Mouse (Mus musculus) stomach, embryonic 15.5 days (tissue): Measurements from ENCODE around the gene Cplx2. TPM values are rescaled to one million over a fixed set of nuclear protein-coding genes. Genes with fewer than 3 reads are reported as not detected.

Experiments
- ATAC-seq: fragments of 200-750 bp; cut with Nextera tagmentation; 2 replicates; pipeline ENCODE4 v1.8.0; 2017; ENCODE audit warnings: low read depth, moderate number of reproducible peaks, moderate TSS enrichment; ENCODE audit not compliant: insufficient read depth, low FRiP score
- H3K27ac ChIP-seq: fragments of 300-500 bp; sonication (generic); 2 replicates; pipeline ENCODE4 v1.5.1; 2015; ENCODE audit warnings: mild to moderate bottlenecking, inconsistent platforms
- H3K27me3 ChIP-seq: fragments of 300-500 bp; sonication (generic); replicated peaks from 2 replicates; pipeline ENCODE4 v1.6.1; 2015; ENCODE audit warnings: inconsistent platforms
- H3K36me3 ChIP-seq: fragments of 300-500 bp; sonication (generic); 2 replicates; pipeline ENCODE4 v1.6.1; 2015; ENCODE audit warnings: inconsistent platforms
- H3K4me1 ChIP-seq: fragments of 300-500 bp; sonication (generic); 2 replicates; pipeline ENCODE4 v1.6.1; 2015; ENCODE audit warnings: inconsistent platforms
- H3K4me2 ChIP-seq: fragments of 300-500 bp; sonication (generic); 2 replicates; pipeline ENCODE4 v1.6.1; 2015; ENCODE audit warnings: mild to moderate bottlenecking, inconsistent platforms
- H3K4me3 ChIP-seq: fragments of 300-500 bp; sonication (generic); replicated peaks from 2 replicates; pipeline ENCODE4 v1.5.1; 2015; ENCODE audit warnings: inconsistent platforms
- H3K9ac ChIP-seq: fragments of 300-500 bp; sonication (generic); 2 replicates; pipeline ENCODE4 v1.6.1; 2015; ENCODE audit warnings: inconsistent platforms
- H3K9me3 ChIP-seq: fragments of 300-500 bp; sonication (generic); 2 replicates; pipeline ENCODE4 v1.6.1; 2016; ENCODE audit warnings: inconsistent platforms
- WGBS: fragments of 180-500 bp; shearing (Covaris S2); methylation state at CpG from one replicate; pipeline ENCODE4 v1.1.7; 2015; 5-methylcytosine and 5-hydroxymethylcytosine counted together
- polyA plus RNA-seq: library from polyadenylated mRNA; unstranded; fragments of >200 nt; fragmentation: Nextera tagmentation; extraction: Ambion mirVana; gene quantifications from 2 replicates; pipeline ENCODE4 v1.2.1, GENCODE M21; 2015

Cplx2 gene
- polyA plus RNA-seq, 1 experiment from 2014 or later: 3.9 TPM

DNA sequence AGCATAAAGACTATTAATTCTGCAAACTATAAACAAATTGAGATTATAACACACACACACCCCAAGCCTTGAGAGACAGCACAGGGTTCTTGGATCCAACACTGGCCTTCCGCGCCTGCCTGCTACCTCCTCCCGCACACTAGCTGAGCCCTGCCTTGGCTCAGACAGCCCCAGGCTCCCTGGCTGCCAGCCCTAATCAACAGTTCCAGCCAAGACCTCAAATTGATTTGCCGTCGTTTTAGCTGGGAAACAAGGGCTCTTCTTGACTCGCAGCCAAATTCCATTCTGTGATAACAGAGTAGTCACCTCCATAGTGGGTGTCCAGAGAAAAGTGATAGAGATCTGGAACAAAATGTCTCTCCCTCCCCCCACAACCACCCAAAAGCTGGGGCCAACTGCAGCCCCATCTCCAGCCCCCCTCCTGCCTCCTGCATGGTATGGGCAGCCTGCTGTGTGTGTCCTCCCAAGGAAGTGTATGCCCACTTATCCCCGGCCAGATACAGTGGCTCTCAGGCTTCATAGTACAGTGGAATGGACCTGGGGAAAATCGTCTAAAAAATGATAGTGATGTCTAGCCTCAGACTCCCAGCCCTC, 18.9 kb downstream of the Cplx2 start:
- no peak overlapping the region for H3K27ac ChIP-seq
- peak; percentile 65; the same call in 1 of the 2 replicates for ATAC-seq

DNA sequence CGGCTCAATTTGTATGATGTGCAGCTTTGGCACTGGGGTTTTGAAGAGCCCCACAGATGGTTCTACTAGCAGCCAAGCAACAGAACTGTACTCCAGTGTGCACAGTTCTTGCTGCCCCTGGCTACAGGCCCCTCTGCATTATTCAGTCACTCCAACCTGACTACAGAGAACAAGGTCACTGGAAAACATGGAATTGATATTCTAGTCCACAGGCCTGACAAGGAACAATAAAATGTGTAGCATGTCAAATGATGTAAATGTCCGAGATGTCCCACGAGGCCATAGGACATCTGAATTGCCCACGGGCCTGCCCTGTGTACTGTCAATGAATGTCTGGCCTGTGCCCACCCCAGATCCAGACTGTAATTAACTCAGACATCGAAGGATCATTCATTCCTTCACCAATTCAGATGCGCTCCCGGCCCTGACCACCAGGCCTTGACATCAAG, 19.4 kb downstream of the Cplx2 start:
- no peaks in the 10 kb centered on the region for H3K27me3 ChIP-seq
- no peak overlapping the region for H3K9ac ChIP-seq
- H3K27ac ChIP-seq: no peak overlapping the region
- no peak for ATAC-seq
- H3K9me3 ChIP-seq: no peaks in the 10 kb centered on the region
- WGBS: 91% methylated on average over 7 of the region's 7 CpGs
- H3K4me1 ChIP-seq: peaks cover 5% of the 10 kb centered on the region; the same call in 1 of the 2 replicates
- H3K36me3 ChIP-seq: no peaks in the 10 kb centered on the region
- H3K4me3 ChIP-seq: no peak overlapping the region
- H3K4me2 ChIP-seq: no peak overlapping the region

More for the DNA sequence above, 18.9 kb downstream of the Cplx2 start:
- H3K4me1 ChIP-seq: peaks cover 5% of the 10 kb centered on the region; the same call in 1 of the 2 replicates
- H3K9me3 ChIP-seq: no peaks in the 10 kb centered on the region
- H3K27me3 ChIP-seq: no peaks in the 10 kb centered on the region
- no peak overlapping the region for H3K9ac ChIP-seq
- WGBS: 35% methylated on average over 8 of the region's 8 CpGs
- H3K4me2 ChIP-seq: no peak overlapping the region
- H3K36me3 ChIP-seq: no peaks in the 10 kb centered on the region
- no peak overlapping the region for H3K4me3 ChIP-seq

DNA sequence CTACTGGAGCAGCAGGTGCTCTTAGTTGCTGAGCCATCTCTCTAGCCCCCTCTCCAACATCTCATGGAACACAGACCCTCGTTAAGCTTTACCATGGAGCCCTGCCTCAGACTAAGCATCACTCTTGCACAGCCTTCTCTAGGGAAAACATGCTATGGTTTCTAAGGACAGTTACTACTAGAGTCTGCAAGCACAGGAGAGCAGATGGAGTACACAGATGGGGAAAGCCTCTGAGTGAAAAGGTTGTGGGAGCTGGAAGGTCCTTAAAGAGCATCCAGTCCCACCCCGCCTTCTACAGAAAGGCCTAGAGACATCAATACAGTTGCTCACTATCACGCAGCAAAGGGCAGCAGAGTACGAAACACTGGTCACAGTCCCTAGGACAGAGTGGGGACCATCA, 20.2 kb downstream of the Cplx2 start:
- WGBS: 90% methylated on average over 4 of the region's 4 CpGs
- no peak for ATAC-seq

DNA sequence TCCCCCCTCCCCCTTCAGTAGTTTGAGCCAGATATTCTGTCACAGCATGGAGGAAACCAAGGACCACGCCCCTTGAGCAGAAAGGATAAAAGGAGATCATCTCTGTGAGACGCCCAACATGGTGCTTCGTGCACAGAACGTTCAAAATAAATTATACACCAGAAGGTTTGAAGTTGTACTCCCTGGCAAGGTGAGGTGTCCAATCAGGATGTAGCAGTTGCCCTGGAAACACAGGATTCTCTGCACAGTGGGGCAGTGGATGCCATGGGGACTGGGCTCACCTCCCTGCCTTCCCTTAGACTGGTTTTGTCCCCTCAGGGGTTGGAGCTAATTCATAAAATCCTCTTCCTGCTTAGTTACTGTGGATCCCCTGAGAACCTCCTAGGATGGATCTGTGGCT, 25.9 kb downstream of the Cplx2 start:
- H3K4me3 ChIP-seq: no peak overlapping the region
- WGBS: 66% methylated on average over 4 of the region's 4 CpGs
- no peaks in the 10 kb centered on the region for H3K27me3 ChIP-seq
- no peak overlapping the region for H3K4me2 ChIP-seq
- H3K9ac ChIP-seq: no peak overlapping the region
- no peaks in the 10 kb centered on the region for H3K4me1 ChIP-seq
- H3K27ac ChIP-seq: no peak overlapping the region
- no peaks in the 10 kb centered on the region for H3K9me3 ChIP-seq
- no peaks in the 10 kb centered on the region for H3K36me3 ChIP-seq
- ATAC-seq: no peak

More for the DNA sequence above, 20.2 kb downstream of the Cplx2 start:
- Histone ChIP-seq H3K9me3 (no peaks in the 10 kb centered on the region), H3K27ac (no peak overlapping the region), H3K4me2 (no peak overlapping the region), H3K27me3 (no peaks in the 10 kb centered on the region), H3K4me3 (no peak overlapping the region), H3K4me1 (peaks cover 5% of the 10 kb centered on the region; the same call in 1 of the 2 replicates), H3K9ac (no peak overlapping the region), H3K36me3 (no peaks in the 10 kb centered on the region)

DNA sequence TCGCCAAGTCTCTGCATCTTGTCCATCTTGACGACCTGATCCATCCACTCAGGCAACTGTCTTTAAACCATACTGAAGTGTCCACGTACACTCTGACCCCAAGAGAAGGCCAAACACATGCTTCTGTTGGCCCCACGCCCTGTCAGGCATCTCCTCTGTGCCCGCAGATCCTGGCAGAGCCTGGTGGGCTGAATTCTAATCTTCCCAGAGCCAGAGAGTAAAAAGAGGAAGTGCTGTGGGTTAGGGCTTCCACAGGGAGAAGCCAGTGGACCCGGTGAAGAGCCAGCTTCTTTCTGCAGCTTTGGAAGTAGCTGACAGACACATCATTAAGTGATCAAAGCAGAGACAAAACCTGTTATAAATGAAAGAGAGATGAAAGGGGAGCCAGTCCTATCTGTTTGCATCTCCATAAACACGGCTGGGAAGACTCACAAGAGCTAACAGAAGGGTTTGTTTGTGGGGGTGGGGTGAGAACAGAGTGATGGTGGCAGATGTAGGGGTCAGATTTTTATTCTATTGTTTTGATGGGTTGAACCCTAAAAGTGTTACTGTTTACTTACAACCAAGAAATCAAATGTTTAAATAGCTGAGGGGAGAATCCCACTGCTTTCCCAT, 29.5 kb downstream of the Cplx2 start:
- peaks cover 10% of the 10 kb centered on the region; the same call in 1 of the 2 replicates for H3K4me1 ChIP-seq
- WGBS: 46% methylated on average over 7 of the region's 7 CpGs
- no peaks in the 10 kb centered on the region for H3K27me3 ChIP-seq
- H3K27ac ChIP-seq: no peak overlapping the region
- ATAC-seq: no peak
- no peak overlapping the region for H3K4me3 ChIP-seq
- no peak overlapping the region for H3K9ac ChIP-seq
- no peaks in the 10 kb centered on the region for H3K36me3 ChIP-seq
- H3K9me3 ChIP-seq: no peaks in the 10 kb centered on the region
- no peak overlapping the region for H3K4me2 ChIP-seq

DNA sequence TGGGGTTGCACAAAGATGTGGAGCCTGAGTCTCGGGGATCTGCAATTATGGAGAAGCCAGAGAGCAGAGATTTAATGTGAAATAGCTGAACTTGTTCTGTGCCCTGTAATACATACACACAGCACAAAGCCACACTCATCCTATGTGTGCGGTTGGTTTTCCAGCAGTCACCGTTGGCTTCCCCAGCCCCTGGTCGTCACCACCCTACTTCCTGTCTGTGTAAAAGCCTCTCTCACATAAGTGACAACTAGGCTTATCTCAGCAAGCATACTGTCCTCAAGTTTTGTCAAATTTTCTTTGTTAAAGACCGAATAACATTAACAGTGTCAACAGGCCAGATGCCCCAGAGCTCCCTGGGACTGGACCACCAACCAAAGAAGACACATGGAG, 30.0 kb downstream of the Cplx2 start:
- H3K4me1 ChIP-seq: peaks cover 10% of the 10 kb centered on the region; the same call in 1 of the 2 replicates
- H3K27ac ChIP-seq: no peak overlapping the region
- no peaks in the 10 kb centered on the region for H3K36me3 ChIP-seq
- ATAC-seq: no peak
- WGBS: 59% methylated on average over 5 of the region's 5 CpGs
- H3K9me3 ChIP-seq: no peaks in the 10 kb centered on the region
- no peak overlapping the region for H3K4me3 ChIP-seq
- H3K9ac ChIP-seq: no peak overlapping the region
- H3K27me3 ChIP-seq: no peaks in the 10 kb centered on the region
- no peak overlapping the region for H3K4me2 ChIP-seq

DNA sequence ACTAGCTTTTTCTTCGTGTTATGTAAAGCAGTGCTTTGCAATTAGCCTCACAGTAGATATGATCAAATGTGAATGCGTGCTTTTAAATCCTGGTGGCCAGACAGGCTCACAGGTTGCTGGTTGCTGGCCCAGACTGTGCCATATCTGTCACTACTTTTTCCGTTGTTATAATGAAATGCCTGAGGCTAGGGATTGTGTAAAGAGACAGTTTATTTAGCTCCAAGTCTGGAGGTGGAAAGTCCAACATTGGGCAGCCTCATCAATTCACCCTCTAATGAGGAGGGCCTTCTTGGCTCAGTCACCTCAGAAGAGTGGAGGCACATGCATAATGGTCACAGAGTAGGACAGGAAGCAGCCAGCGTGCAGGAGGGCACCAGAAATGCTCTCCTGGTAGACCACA, 31.2 kb downstream of the Cplx2 start:
- H3K27ac ChIP-seq: peak overlapping the region; percentile 35; the same call in 1 of the 2 replicates
- WGBS: 70% methylated on average over 4 of the region's 4 CpGs
- ATAC-seq: no peak

DNA sequence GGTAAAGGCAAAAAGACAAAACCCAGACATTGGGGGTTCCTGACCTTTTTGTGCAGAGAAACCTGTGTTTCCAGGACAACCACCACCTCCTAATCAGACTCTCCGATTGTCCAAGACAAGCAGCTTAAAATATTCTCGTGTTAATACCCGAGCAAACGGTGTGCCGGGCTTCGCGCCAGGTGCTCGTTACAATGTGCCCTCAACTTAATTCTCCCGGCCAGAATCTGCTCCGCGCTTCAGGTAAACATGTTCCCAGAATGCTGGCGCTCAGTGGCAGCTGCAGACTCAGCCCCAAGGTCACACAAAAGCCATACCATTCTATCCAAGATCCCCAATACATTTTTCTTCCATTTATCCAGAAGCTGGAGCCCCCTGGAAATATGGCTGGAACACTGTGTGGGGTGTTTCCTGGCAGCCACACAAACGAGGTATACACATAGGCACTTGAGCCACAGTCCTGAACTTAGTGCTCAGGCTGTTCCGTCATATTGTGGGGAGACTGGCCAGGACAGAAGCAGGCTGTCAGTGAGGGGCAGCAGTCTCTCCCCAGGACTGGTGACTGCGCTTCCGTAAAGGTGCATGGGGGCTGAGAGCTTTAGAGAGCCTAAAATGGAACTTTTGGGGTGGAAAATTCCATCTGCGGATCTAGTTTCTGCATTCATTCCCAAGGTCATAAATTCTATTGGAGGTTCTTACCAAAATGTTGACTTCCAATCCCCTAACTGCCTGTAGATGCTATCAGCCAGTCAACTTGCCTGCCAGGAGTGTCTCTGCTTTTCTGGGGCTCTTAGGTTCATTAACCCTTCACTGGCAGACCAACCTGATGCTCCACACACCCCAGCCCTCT, 32.3 kb downstream of the Cplx2 start:
- ATAC-seq: peak; percentile 35; the same call in 1 of the 2 replicates

More for the DNA sequence above, 31.2 kb downstream of the Cplx2 start:
- H3K36me3 ChIP-seq: no peaks in the 10 kb centered on the region
- H3K4me2 ChIP-seq: no peak overlapping the region
- no peaks in the 10 kb centered on the region for H3K9me3 ChIP-seq
- H3K4me1 ChIP-seq: peaks cover 10% of the 10 kb centered on the region; the same call in 1 of the 2 replicates
- no peak overlapping the region for H3K4me3 ChIP-seq
- no peaks in the 10 kb centered on the region for H3K27me3 ChIP-seq
- H3K9ac ChIP-seq: no peak overlapping the region

DNA sequence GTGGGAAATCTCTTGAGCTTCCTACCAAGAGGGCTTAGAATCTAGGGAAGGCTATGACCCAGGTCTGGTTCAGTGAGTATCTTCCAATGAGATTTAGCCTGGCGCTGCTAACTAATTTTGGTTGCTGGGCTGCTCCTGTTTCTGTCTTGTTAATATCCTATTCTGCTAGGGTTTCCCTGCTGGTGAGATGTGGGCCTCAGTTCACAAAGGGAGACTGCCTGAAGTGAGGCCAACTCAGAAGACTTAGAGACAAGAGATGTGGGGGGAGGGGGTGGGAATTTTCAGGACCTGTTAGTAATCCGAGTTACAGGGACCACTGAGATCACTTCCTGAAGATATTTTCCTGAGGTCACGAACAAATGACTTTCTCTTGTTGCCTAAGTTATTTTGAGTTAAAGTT, 33.1 kb downstream of the Cplx2 start:
- H3K9me3 ChIP-seq: no peaks in the 10 kb centered on the region
- no peak overlapping the region; the same call in 1 of the 2 replicates for H3K27ac ChIP-seq
- no peak overlapping the region for H3K4me2 ChIP-seq
- WGBS: 66% methylated on average over 3 of the region's 3 CpGs
- H3K9ac ChIP-seq: no peak overlapping the region
- no peaks in the 10 kb centered on the region for H3K27me3 ChIP-seq
- H3K4me1 ChIP-seq: peaks cover 10% of the 10 kb centered on the region; the same call in 1 of the 2 replicates
- ATAC-seq: no peak
- no peaks in the 10 kb centered on the region for H3K36me3 ChIP-seq
- H3K4me3 ChIP-seq: no peak overlapping the region

More for the DNA sequence above, 32.3 kb downstream of the Cplx2 start:
- H3K36me3 ChIP-seq: no peaks in the 10 kb centered on the region
- H3K4me2 ChIP-seq: no peak overlapping the region
- peaks cover 10% of the 10 kb centered on the region; the same call in 1 of the 2 replicates for H3K4me1 ChIP-seq
- no peaks in the 10 kb centered on the region for H3K9me3 ChIP-seq
- no peak overlapping the region for H3K9ac ChIP-seq
- no peaks in the 10 kb centered on the region for H3K27me3 ChIP-seq
- H3K4me3 ChIP-seq: no peak overlapping the region
- peak overlapping the region; percentile 74 for H3K27ac ChIP-seq
- 35% methylated on average over 17 of the region's 17 CpGs for WGBS

DNA sequence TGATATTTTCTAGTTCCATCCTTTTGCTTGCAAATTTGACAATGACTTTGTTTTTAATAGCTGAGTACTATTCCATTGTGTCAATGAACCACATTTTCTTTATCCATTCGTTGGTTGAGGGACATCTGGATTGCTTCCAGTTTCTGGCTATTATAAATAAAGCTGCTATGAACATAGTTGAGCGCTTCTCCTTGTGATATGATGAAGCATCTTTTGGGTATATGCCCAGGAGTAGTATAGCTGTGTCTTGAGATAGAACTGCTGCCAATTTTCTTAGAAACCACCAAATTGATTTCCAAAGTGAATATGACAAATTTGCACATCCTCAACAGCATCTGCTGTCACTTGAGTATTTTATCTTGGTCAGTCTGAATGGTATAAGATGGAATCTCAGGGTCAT, 34.7 kb downstream of the Cplx2 start:
- Histone ChIP-seq H3K4me2 (no peak overlapping the region), H3K27ac (no peak overlapping the region), H3K9ac (no peak overlapping the region), H3K4me1 (peaks cover 10% of the 10 kb centered on the region; the same call in 1 of the 2 replicates), H3K9me3 (no peaks in the 10 kb centered on the region), H3K36me3 (no peaks in the 10 kb centered on the region), H3K27me3 (no peaks in the 10 kb centered on the region), H3K4me3 (no peak overlapping the region)
- 69% methylated on average over 2 of the region's 2 CpGs for WGBS
- no peak for ATAC-seq

DNA sequence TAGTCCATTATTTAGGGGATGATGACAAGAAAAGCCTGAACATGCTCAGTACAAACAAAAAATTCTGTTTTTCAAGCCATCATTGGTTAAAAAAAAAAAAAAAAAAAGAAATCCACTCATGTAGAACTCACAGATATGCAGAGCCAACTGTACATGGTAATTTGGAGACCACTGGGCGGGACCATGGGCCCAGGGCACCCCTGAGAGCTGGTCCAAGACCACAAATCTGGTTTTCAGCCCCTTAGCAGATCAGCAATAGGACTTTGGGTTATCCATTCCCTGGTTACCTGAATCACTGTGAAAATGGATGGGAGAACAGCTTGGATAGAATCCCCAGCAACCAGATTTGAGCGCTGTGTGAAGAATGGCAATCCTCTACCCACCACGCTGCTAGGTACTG, 40.5 kb downstream of the Cplx2 start:
- no peak overlapping the region for H3K27ac ChIP-seq
- WGBS: 88% methylated on average over 3 of the region's 3 CpGs
- H3K9me3 ChIP-seq: no peaks in the 10 kb centered on the region
- H3K36me3 ChIP-seq: no peaks in the 10 kb centered on the region
- H3K4me3 ChIP-seq: no peak overlapping the region
- H3K4me2 ChIP-seq: no peak overlapping the region
- no peak for ATAC-seq
- H3K27me3 ChIP-seq: no peaks in the 10 kb centered on the region
- H3K4me1 ChIP-seq: peaks cover 7% of the 10 kb centered on the region; the same call in 1 of the 2 replicates
- H3K9ac ChIP-seq: no peak overlapping the region

DNA sequence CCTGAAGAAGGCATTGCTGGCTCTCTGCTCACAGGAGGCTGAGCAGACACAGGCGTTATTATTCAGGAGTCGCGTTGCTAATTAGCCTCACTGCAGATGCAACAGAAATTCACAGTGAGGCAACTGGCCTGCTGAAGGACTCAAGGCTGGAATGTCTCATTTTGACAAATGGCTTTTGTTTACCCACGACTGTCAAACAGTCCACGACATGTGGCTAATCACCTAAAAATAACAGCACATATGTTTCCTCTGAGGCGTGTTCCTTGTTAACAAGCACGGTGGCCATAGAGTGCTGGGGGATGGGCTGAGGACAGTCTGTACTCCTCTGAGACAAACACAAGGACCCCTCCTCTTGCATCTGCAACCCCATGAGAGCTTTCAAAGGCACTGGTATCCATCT, 41.1 kb downstream of the Cplx2 start:
- H3K36me3 ChIP-seq: no peaks in the 10 kb centered on the region
- ATAC-seq: no peak

More for the DNA sequence above, 41.1 kb downstream of the Cplx2 start:
- Histone ChIP-seq H3K27ac (no peak overlapping the region), H3K4me1 (peaks cover 7% of the 10 kb centered on the region; the same call in 1 of the 2 replicates), H3K4me3 (no peak overlapping the region), H3K9me3 (no peaks in the 10 kb centered on the region), H3K27me3 (no peaks in the 10 kb centered on the region), H3K9ac (no peak overlapping the region), H3K4me2 (no peak overlapping the region)
- WGBS: 18% methylated on average over 7 of the region's 7 CpGs
